Comparison of ENCODE assay signal across 8 mouse cellular contexts in genomic region chr3:95666124-95666844, GRCm38 (mm10). TPM values are rescaled to one million over a fixed set of nuclear protein-coding genes. Genes with fewer than 3 reads are reported as not detected.
DNase-seq lines count a peak whose midpoint lies in the region; ATAC-seq lines count a peak whose summit lies in the region.
"Had no signal": no experiment of that assay in that cellular context is flagged by ENCODE, and none has a peak within 500 bp of the region (broad histone marks: within the 10 kb centered on the region; RNA-seq: fewer than 3 reads in every experiment).

No protein-coding gene starts in this region.

- H3K36me3 ChIP-seq in heart, embryonic 11.5 days (ENCODE audit: control insufficient read depth, insufficient read depth, low read length), result peaks cover 19% of the 10 kb centered on the region
- peaks cover 73% of the 10 kb centered on the region for H3K36me3 ChIP-seq in liver, embryonic 15.5 days (replicated peaks)

- WGBS in heart, embryonic 11.5 days (ENCODE audit: insufficient replicate concordance), result 14% methylated on average over 6 of the region's 6 CpGs
- WGBS in liver, embryonic 15.5 days (ENCODE audit: insufficient replicate concordance), result 43% methylated on average over 6 of the region's 6 CpGs

- no peaks in the 10 kb centered on the region for H3K27me3 ChIP-seq in heart, embryonic 11.5 days (ENCODE audit: control insufficient read depth, insufficient read depth, low read length)
- no peaks in the 10 kb centered on the region for H3K27me3 ChIP-seq in liver, embryonic 15.5 days
- H3K27me3 ChIP-seq: hindbrain, embryonic 15.5 days had no signal

- peak; percentile 75 for ATAC-seq in heart, embryonic 11.5 days (replicated peaks; ENCODE audit: insufficient number of reproducible peaks, low FRiP score, low TSS enrichment)
- peak; percentile 68 for ATAC-seq in liver, embryonic 15.5 days (ENCODE audit: insufficient read depth)

- peak overlapping the region; percentile 78 for H3K27ac ChIP-seq in heart, embryonic 11.5 days (ENCODE audit: low read depth, low read length)
- peak overlapping the region; percentile 89 for H3K27ac ChIP-seq in liver, embryonic 15.5 days (replicated peaks)

- H3K9ac ChIP-seq in heart, embryonic 11.5 days (ENCODE audit: low read depth, low read length), result no peak overlapping the region
- H3K9ac ChIP-seq in liver, embryonic 15.5 days, result peak overlapping the region; percentile 33
- H3K9ac ChIP-seq: hindbrain, embryonic 15.5 days had no signal

- intact Hi-C loops in gastrocnemius, postnatal 14 days (cut with DNase I; ENCODE audit: low total_unique reads), result no loop called here

- H3K9me3 ChIP-seq in heart, embryonic 11.5 days (replicated peaks; ENCODE audit: control insufficient read depth, low read length), result no peaks in the 10 kb centered on the region
- no peaks in the 10 kb centered on the region for H3K9me3 ChIP-seq in liver, embryonic 15.5 days (replicated peaks)
- H3K9me3 ChIP-seq: hindbrain, embryonic 15.5 days had no signal

- peak; percentile 74 for DNase-seq in ES-CJ7 (ENCODE audit: low read depth, low spot score)
- DNase-seq in T-cell, adult 2 months (ENCODE audit: low spot score), result peak; percentile 83
- peak; percentile 84 for DNase-seq in testis, postnatal 10 days (ENCODE audit: low spot score)
- DNase-seq in right cerebral cortex, postnatal 25 days, result no peak
- DNase-seq in gastrocnemius, postnatal 14 days, result no peak

- peak overlapping the region; percentile 32 for H3K4me2 ChIP-seq in heart, embryonic 11.5 days
- H3K4me2 ChIP-seq in liver, embryonic 15.5 days, result peak overlapping the region; percentile 53
- H3K4me2 ChIP-seq: hindbrain, embryonic 15.5 days had no signal

- peaks cover 69% of the 10 kb centered on the region for H3K4me1 ChIP-seq in heart, embryonic 11.5 days (ENCODE audit: control insufficient read depth, insufficient read depth, low read length)
- H3K4me1 ChIP-seq in liver, embryonic 15.5 days (replicated peaks), result peaks cover 93% of the 10 kb centered on the region

- H3K4me3 ChIP-seq in heart, embryonic 11.5 days (ENCODE audit: low read depth, low read length), result no peak overlapping the region
- 0 out of 2 replicates have a peak overlapping the region, but pooled peaks have one; percentile 17 for H3K4me3 ChIP-seq in liver, embryonic 15.5 days (replicated peaks)
- H3K4me3 ChIP-seq: hindbrain, embryonic 15.5 days had no signal

RNA-seq across cellular contexts. Expression of gene Mcl1, which starts 7.7 kb away (rescaled TPM):
- 46.3 and 49.8 TPM in 2 replicates for polyA plus RNA-seq in heart, embryonic 11.5 days (2014; fragmentation: Nextera tagmentation; extraction: Ambion mirVana)
- 34.8 and 39.0 TPM in 2 replicates for polyA plus RNA-seq in liver, embryonic 15.5 days (2015; fragmentation: Nextera tagmentation; extraction: Ambion mirVana)
- total RNA-seq in gastrocnemius, postnatal 14 days (2021), result 100 to 1,000 TPM in 1 of 2 experiments, 10 to 100 TPM in 1; 98.8 to 124 TPM

RNA-seq across cellular contexts. Expression of gene Adamtsl4, which starts 21.4 kb away (rescaled TPM):
- 3.5 and 5.1 TPM in 2 replicates for polyA plus RNA-seq in heart, embryonic 11.5 days (2014; fragmentation: Nextera tagmentation; extraction: Ambion mirVana)
- 0.79 and 1.0 TPM in 2 replicates for polyA plus RNA-seq in liver, embryonic 15.5 days (2015; fragmentation: Nextera tagmentation; extraction: Ambion mirVana)
- 10 to 100 TPM; 27.1 to 50.8 TPM for total RNA-seq in gastrocnemius, postnatal 14 days (2021)

RNA-seq across cellular contexts. Expression of gene Ensa, which starts 41.5 kb away (rescaled TPM):
- polyA plus RNA-seq in heart, embryonic 11.5 days (2014; fragmentation: Nextera tagmentation; extraction: Ambion mirVana), result 52.7 and 55.4 TPM in 2 replicates
- polyA plus RNA-seq in liver, embryonic 15.5 days (2015; fragmentation: Nextera tagmentation; extraction: Ambion mirVana), result 32.7 and 35.9 TPM in 2 replicates
- total RNA-seq in gastrocnemius, postnatal 14 days (2021), result 10 to 100 TPM; 78.4 to 79.8 TPM

Comparison
In these comparisons a context has a peak if more than half of its experiments do, and no peak if none do; other contexts are left out.
1. DNase-seq: peak in ES-CJ7 (single experiment), T-cell, adult 2 months (single experiment) and testis, postnatal 10 days (single experiment); none in right cerebral cortex, postnatal 25 days (single experiment) and gastrocnemius, postnatal 14 days (single experiment).